Mouse (Mus musculus) ovary, postnatal 36 days (tissue): Measurements from ENCODE around the gene Gabre.

Experiments used
- DNase-seq: peaks from one replicate; pipeline ENCODE4 v3.0.0; 2022; ENCODE audit warnings: low spot score, mixed read lengths

Gabre gene

GRCm38 (mm10) chrX:72274659-72275371, at the start of gene Gabre:
Gene Gabre (minus strand): TSS chrX:72274803.
- DNase-seq, result peak; percentile 44

- no peak for DNase-seq
Measured at GRCm38 (mm10) chrX:72297812-72298211, 23.2 kb upstream of the Gabre start.

GRCm38 (mm10) chrX:72275372-72275663, 715 bp upstream of the Gabre start:
- DNase-seq, result no peak

GRCm38 (mm10) chrX:72273966-72274658, 491 bp downstream of the Gabre start:
- DNase-seq, result no peak

- DNase-seq, result no peak
Measured at GRCm38 (mm10) chrX:72270637-72271036, 4.0 kb downstream of the Gabre start.

- no peak for DNase-seq
Measured at GRCm38 (mm10) chrX:72221717-72222116, 52.9 kb downstream of the Gabre start, which contains the start of gene Magea4. Gene Magea4 (plus strand): TSS chrX:72222017.
